Comparison of ENCODE assay signal across 9 mouse cellular contexts in genomic region chr8:84784681-84785505, GRCm38 (mm10). TPM values are rescaled to one million over a fixed set of nuclear protein-coding genes. Genes with fewer than 3 reads are reported as not detected.
A peak's percentile ranks its signal among the peaks of the same experiment; 100 is the strongest.
DNase-seq lines count a peak whose midpoint lies in the region; ATAC-seq lines count a peak whose summit lies in the region.
"Had no signal": no experiment of that assay in that cellular context is flagged by ENCODE, and none has a peak within 500 bp of the region (broad histone marks: within the 10 kb centered on the region; RNA-seq: fewer than 3 reads in every experiment).

No protein-coding gene starts in this region.

- no peak overlapping the region for H3K27ac ChIP-seq in intestine, embryonic 14.5 days (ENCODE audit: low read depth)
- no peak overlapping the region for H3K27ac ChIP-seq in intestine, embryonic 16.5 days (ENCODE audit: low read length)
- H3K27ac ChIP-seq in forebrain, embryonic 14.5 days (ENCODE audit: low read depth, low read length), result peak overlapping the region; percentile 78
- H3K27ac ChIP-seq in midbrain, embryonic 13.5 days, result no peak overlapping the region

- H3K4me3 ChIP-seq in intestine, embryonic 14.5 days (ENCODE audit: low read depth, low read length), result 0 out of 2 replicates have a peak overlapping the region, but pooled peaks have one; percentile 8
- H3K4me3 ChIP-seq in intestine, embryonic 16.5 days (ENCODE audit: low read length), result no peak overlapping the region
- H3K4me3 ChIP-seq in forebrain, embryonic 14.5 days (ENCODE audit: low read depth, low read length), result peak overlapping the region; percentile 20
- peak overlapping the region; percentile 10 for H3K4me3 ChIP-seq in midbrain, embryonic 13.5 days (replicated peaks)

- no peak for DNase-seq in intestine, embryonic 14.5 days (ENCODE audit: low spot score)
- DNase-seq in ZHBTc4 (ENCODE audit: low read depth, low spot score), result peak; percentile 73
- DNase-seq in forebrain, embryonic 14.5 days (ENCODE audit: low spot score), result no peak
- DNase-seq in spleen, adult 18-20 months, result no peak
- no peak for DNase-seq in kidney, adult 11 months
- no peak for DNase-seq in urinary bladder, postnatal 25 days (ENCODE audit: low spot score)

- H3K27me3 ChIP-seq in intestine, embryonic 14.5 days (replicated peaks; ENCODE audit: control insufficient read depth, insufficient read depth, low read length), result peaks cover 100% of the 10 kb centered on the region
- peaks cover 93% of the 10 kb centered on the region for H3K27me3 ChIP-seq in intestine, embryonic 16.5 days (replicated peaks; ENCODE audit: control insufficient read depth, insufficient read depth, low read length)
- H3K27me3 ChIP-seq in forebrain, embryonic 14.5 days (replicated peaks; ENCODE audit: control insufficient read depth, insufficient read depth, low read length), result peaks cover 62% of the 10 kb centered on the region
- H3K27me3 ChIP-seq in midbrain, embryonic 13.5 days, result peaks cover 100% of the 10 kb centered on the region
- H3K27me3 ChIP-seq: Patski had no signal

- H3K4me1 ChIP-seq in intestine, embryonic 14.5 days (replicated peaks; ENCODE audit: control insufficient read depth, insufficient read depth, low read length), result peaks cover 9% of the 10 kb centered on the region
- peaks cover 12% of the 10 kb centered on the region for H3K4me1 ChIP-seq in intestine, embryonic 16.5 days (ENCODE audit: control insufficient read depth, insufficient read depth, low read length)
- H3K4me1 ChIP-seq in forebrain, embryonic 14.5 days (ENCODE audit: control insufficient read depth, insufficient read depth, low read length), result peaks cover 64% of the 10 kb centered on the region
- peaks cover 38% of the 10 kb centered on the region for H3K4me1 ChIP-seq in midbrain, embryonic 13.5 days (replicated peaks)

- H3K9me3 ChIP-seq in intestine, embryonic 14.5 days (ENCODE audit: control insufficient read depth, low read length), result no peaks in the 10 kb centered on the region
- H3K9me3 ChIP-seq in intestine, embryonic 16.5 days (ENCODE audit: control insufficient read depth, low read length), result no peaks in the 10 kb centered on the region
- H3K9me3 ChIP-seq in forebrain, embryonic 14.5 days (replicated peaks; ENCODE audit: control insufficient read depth, low read length), result no peaks in the 10 kb centered on the region
- no peaks in the 10 kb centered on the region for H3K9me3 ChIP-seq in midbrain, embryonic 13.5 days

- no peaks in the 10 kb centered on the region for H3K36me3 ChIP-seq in intestine, embryonic 14.5 days (ENCODE audit: control insufficient read depth, insufficient read depth, low read length)
- no peaks in the 10 kb centered on the region for H3K36me3 ChIP-seq in intestine, embryonic 16.5 days (ENCODE audit: control insufficient read depth, insufficient read depth, low read length)
- H3K36me3 ChIP-seq in forebrain, embryonic 14.5 days (ENCODE audit: control insufficient read depth, insufficient read depth, low read length), result 0 out of 2 replicates have a peak, but pooled peaks cover 2% of the 10 kb centered on the region
- no peaks in the 10 kb centered on the region for H3K36me3 ChIP-seq in midbrain, embryonic 13.5 days

- 3% methylated on average over 48 of the region's 48 CpGs for WGBS in intestine, embryonic 14.5 days
- WGBS in intestine, embryonic 16.5 days, result 9% methylated on average over 48 of the region's 48 CpGs
- WGBS in forebrain, embryonic 14.5 days, result 4% methylated on average over 48 of the region's 48 CpGs
- under 1% methylated on average over 48 of the region's 48 CpGs for whole genome bisulfite sequencing in midbrain, embryonic 13.5 days

- no peak for ATAC-seq in intestine, embryonic 14.5 days (replicated peaks; ENCODE audit: low FRiP score, low TSS enrichment, low read depth)
- ATAC-seq in intestine, embryonic 16.5 days, result no peak
- no peak for ATAC-seq in forebrain, embryonic 14.5 days
- no peak for ATAC-seq in midbrain, embryonic 13.5 days
- ATAC-seq: Patski had no signal

- H3K9ac ChIP-seq in intestine, embryonic 14.5 days (ENCODE audit: low read length), result no peak overlapping the region
- no peak overlapping the region for H3K9ac ChIP-seq in intestine, embryonic 16.5 days (ENCODE audit: low read depth, low read length)
- H3K9ac ChIP-seq in forebrain, embryonic 14.5 days (ENCODE audit: low read length), result peak overlapping the region; percentile 77
- peak overlapping the region; percentile 40 for H3K9ac ChIP-seq in midbrain, embryonic 13.5 days (replicated peaks)

- no peak overlapping the region for H3K4me2 ChIP-seq in intestine, embryonic 14.5 days (ENCODE audit: low read length)
- H3K4me2 ChIP-seq in intestine, embryonic 16.5 days (ENCODE audit: low read depth, low read length), result no peak overlapping the region
- peak overlapping the region; percentile 55 for H3K4me2 ChIP-seq in forebrain, embryonic 14.5 days (ENCODE audit: low read length)
- peak overlapping the region; percentile 35 for H3K4me2 ChIP-seq in midbrain, embryonic 13.5 days (replicated peaks)

RNA-seq across cellular contexts. Expression of gene Nfix, which starts 15.3 kb away (rescaled TPM):
- 12.8 and 14.4 TPM in 2 replicates for polyA plus RNA-seq in intestine, embryonic 14.5 days (2014; fragmentation: Nextera tagmentation; extraction: Ambion mirVana)
- polyA plus RNA-seq in intestine, embryonic 16.5 days (2015; fragmentation: Nextera tagmentation; extraction: Ambion mirVana), result 9.7 and 11.8 TPM in 2 replicates
- 237 and 318 TPM in 2 replicates for polyA plus RNA-seq in forebrain, embryonic 14.5 days (2014; fragmentation: Nextera tagmentation; extraction: Ambion mirVana)
- polyA plus RNA-seq in midbrain, embryonic 13.5 days (2015; fragmentation: Nextera tagmentation; extraction: Ambion mirVana), result 22.4 and 28.4 TPM in 2 replicates

RNA-seq across cellular contexts. Expression of gene Dand5, which starts 37.7 kb away (rescaled TPM):
- 5.2 and 5.4 TPM in 2 replicates for polyA plus RNA-seq in intestine, embryonic 14.5 days (2014; fragmentation: Nextera tagmentation; extraction: Ambion mirVana)
- 4.2 and 4.4 TPM in 2 replicates for polyA plus RNA-seq in intestine, embryonic 16.5 days (2015; fragmentation: Nextera tagmentation; extraction: Ambion mirVana)
- polyA plus RNA-seq in forebrain, embryonic 14.5 days (2014; fragmentation: Nextera tagmentation; extraction: Ambion mirVana), result 8.6 and 9.4 TPM in 2 replicates
- 8.8 and 8.9 TPM in 2 replicates for polyA plus RNA-seq in midbrain, embryonic 13.5 days (2015; fragmentation: Nextera tagmentation; extraction: Ambion mirVana)

RNA-seq across cellular contexts. Expression of gene Gadd45gip1, which starts 46.4 kb away (rescaled TPM):
- polyA plus RNA-seq in intestine, embryonic 14.5 days (2014; fragmentation: Nextera tagmentation; extraction: Ambion mirVana), result 57.8 and 60.8 TPM in 2 replicates
- polyA plus RNA-seq in intestine, embryonic 16.5 days (2015; fragmentation: Nextera tagmentation; extraction: Ambion mirVana), result 61.8 and 63.4 TPM in 2 replicates
- polyA plus RNA-seq in forebrain, embryonic 14.5 days (2014; fragmentation: Nextera tagmentation; extraction: Ambion mirVana), result 35.2 and 41.3 TPM in 2 replicates
- polyA plus RNA-seq in midbrain, embryonic 13.5 days (2015; fragmentation: Nextera tagmentation; extraction: Ambion mirVana), result 34.5 and 36.3 TPM in 2 replicates

RNA-seq across cellular contexts. Expression of gene Rad23a, which starts 55.6 kb away (rescaled TPM):
- 126 and 129 TPM in 2 replicates for polyA plus RNA-seq in intestine, embryonic 14.5 days (2014; fragmentation: Nextera tagmentation; extraction: Ambion mirVana)
- 109 and 115 TPM in 2 replicates for polyA plus RNA-seq in intestine, embryonic 16.5 days (2015; fragmentation: Nextera tagmentation; extraction: Ambion mirVana)
- 87.3 and 88.1 TPM in 2 replicates for polyA plus RNA-seq in forebrain, embryonic 14.5 days (2014; fragmentation: Nextera tagmentation; extraction: Ambion mirVana)
- polyA plus RNA-seq in midbrain, embryonic 13.5 days (2015; fragmentation: Nextera tagmentation; extraction: Ambion mirVana), result 84.8 and 88.8 TPM in 2 replicates

Comparison
In these comparisons a context has a peak if more than half of its experiments do, and no peak if none do; other contexts are left out.
1. H3K4me2 ChIP-seq: peak in forebrain, embryonic 14.5 days (single experiment) and midbrain, embryonic 13.5 days (single experiment); none in intestine, embryonic 14.5 days (single experiment) and intestine, embryonic 16.5 days (single experiment).
2. H3K9ac ChIP-seq: peak in forebrain, embryonic 14.5 days (single experiment) and midbrain, embryonic 13.5 days (single experiment); none in intestine, embryonic 14.5 days (single experiment) and intestine, embryonic 16.5 days (single experiment).